Mouse (Mus musculus) layer of hippocampus, postnatal 36 days (tissue): ENCODE data around the gene Lpin1. TPM values are rescaled to one million over a fixed set of nuclear protein-coding genes. Genes with fewer than 3 reads are reported as not detected.

Experiments
- DNase-seq, 2 experiments: peaks; one replicate each; pipeline ENCODE4 v3.0.0; 2022
- total RNA-seq, 2 experiments: library from RNA; stranded (reverse); gene quantifications; 2 replicates each; pipeline ENCODE4 v1.2.3; 2021

Gene Lpin1
- total RNA-seq, 2 experiments from 2014 or later: 25.1 to 26.3 TPM

DNA sequence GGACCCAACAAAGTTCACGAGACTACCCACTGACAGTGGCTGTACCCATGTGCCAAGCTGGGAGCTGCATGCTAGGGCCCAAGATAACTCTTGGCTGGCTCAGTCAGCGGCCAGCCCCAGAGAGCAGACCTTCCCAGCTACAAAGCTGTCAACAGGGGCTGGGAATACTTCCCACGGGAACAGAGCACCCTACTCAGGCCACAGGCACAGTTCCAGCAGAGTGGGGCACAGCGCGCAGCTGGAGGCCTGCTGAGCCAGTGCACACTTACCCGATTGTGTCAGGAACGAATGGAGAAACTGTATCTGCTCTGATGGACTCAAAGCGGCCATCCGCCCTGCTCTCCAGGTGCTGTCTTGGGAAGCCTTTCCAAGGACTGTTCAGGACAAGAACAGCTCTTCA lies 95.6 kb downstream of the Lpin1 start:
- DNase-seq: peak; percentile 30 to 53

DNA sequence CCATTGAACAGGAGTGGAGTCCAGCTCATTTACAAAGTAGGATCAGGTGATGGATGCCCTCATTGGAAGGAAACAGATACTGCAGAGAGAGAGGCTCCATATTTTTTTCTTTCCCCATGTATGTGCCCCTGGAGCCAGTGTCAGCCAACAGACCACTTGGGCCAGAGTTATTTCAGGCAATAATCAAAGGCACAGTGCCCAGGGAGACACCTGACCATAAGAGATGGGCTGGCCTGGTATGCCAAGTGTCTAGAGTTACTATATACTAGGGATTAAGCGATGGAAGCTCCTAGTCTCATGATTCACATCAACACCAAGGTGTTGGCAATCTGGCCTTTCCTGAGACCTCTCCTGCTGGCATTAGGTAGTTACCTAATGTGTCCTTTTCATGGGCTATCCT lies 97.8 kb downstream of the Lpin1 start:
- DNase-seq: no peak

DNA sequence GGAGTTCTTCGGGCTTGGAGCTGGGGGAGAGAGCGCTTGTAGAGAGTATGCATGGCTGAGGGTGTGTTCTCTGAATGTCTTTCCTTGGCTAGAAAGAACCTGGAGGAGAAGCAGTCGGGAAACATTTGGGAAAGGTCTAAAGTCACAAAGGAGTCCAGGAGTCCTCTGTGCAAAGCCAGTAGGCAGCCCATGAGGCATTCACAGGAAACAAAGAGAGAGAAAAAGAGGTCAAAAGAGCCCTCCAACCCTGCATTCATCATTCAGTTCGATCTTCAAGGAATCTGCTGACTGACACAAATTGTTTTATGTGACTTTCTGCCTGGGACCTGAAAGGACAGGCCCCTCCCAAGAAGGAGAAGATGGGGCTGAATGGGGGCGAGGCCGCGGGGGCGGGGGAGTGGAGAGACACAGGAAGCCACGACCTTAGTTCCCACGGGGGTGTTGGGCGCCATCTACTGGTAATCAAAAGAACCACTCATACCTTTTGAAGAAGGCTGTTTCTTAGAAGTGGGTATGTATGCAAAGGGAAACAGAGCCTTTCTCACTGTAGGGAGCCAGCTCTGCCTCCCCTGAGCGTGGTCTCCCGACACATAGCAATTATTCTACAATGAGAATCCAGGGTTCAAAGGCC lies 101.5 kb downstream of the Lpin1 start:
- peak; percentile 51 to 53 for DNase-seq

DNA sequence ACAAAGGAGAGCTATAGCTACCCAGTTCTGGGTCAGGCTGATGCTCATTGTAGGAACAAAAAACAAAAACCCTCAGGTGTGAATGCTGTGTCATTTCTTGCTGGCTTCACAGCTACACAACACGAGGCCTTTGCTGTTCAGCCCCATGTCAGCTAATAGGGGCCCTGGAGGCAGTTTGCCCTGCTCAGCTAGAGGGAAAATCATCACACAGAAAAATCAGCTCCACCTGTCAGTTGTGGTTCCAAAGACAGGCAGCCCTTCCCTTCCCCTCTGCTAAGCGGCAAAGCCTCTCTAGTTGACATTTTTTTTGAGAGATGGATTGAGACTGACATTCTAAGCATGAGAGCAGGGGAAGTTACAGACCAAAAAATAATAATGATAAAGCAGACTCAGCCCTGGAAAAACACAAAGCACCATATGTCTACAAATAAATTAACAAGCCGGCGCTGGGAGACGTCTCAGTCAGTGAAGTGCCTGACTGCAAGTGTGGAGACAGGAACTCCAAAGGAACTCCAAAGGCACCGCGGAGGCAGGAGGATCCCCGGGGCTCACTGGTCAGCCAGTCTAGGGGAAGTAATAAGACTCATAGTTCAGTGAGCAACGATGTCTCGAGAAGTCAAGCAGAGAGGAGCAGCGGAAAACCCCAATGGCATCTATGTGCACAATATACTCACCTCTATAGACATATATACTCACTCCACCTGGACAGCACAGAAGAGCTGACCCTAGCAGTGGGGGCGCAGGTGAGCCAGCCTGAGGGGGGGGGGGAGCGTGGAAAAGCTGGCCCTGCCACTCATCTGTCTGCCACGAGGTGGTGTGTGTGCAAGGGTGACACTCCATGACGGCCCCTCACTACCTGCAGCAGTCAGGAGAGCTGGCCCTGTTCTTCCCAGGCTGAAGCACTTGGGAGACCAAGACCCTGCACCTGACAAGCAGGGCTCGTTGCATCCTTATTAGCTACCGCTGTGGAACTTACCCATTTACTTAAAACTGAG lies 103.7 kb downstream of the Lpin1 start:
- peak in 1 of 2 experiments; percentile 19 for DNase-seq

GRCm38 (mm10) chr12:16504244-16504643 lies 106.5 kb downstream of the Lpin1 start:
- DNase-seq: no peak

DNA sequence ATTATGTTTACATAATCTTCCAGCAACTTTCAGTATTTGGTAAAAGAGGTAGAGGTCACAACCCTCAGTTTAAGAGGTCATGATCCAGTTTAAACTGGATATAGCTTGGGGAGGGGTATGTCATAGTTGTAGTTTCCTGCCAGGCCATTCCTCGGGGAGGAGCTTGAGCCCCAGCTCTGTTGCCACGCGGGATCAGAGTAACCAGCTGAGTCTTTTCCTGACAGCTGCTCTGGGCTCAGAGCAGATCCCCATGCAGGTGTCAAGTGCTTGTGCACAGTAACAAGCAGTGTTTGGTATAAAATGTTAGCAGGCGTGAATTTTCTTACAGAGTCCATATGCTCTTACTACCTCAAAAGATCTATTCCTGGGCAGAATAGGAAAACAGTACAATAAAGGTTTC lies 112.8 kb downstream of the Lpin1 start:
- no peak for DNase-seq

DNA sequence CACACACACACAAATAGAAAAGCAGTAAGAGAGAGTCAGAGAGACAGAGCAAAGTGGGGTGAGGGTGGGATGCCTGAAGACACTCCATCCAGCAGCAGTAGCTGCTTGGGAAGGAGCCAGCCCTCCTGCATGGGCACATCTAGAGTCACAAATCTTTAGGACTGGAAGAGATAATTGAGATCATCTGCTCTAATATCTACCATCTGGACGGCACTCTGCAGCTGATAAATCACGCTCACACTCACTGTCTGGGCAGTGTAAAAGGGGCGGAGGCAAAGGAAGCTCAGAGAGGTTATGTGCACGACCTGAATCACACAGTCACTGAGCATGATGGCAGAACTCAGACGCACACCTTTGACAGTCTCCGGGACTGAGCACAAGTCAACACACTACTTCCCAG lies 118.1 kb downstream of the Lpin1 start:
- DNase-seq: no peak

DNA sequence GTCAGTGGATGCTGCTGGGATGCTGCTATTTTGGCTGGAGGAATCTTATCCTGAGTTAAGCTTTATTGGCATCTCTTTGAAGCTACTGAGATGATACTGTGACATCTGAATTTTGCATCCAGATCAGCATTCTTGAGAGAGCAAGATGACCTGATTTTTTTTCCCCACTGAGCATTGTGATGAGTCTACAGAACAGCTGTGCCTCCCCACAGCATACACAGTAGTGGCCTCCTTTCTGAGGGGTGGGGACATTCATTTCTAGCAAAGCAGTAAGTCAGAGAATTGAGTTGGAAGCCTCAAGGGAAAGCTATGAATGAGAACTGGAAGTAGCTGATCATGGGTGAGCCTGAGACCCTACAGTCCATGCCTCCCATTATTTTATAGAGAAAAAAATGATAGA lies 121.9 kb downstream of the Lpin1 start:
- no peak for DNase-seq

DNA sequence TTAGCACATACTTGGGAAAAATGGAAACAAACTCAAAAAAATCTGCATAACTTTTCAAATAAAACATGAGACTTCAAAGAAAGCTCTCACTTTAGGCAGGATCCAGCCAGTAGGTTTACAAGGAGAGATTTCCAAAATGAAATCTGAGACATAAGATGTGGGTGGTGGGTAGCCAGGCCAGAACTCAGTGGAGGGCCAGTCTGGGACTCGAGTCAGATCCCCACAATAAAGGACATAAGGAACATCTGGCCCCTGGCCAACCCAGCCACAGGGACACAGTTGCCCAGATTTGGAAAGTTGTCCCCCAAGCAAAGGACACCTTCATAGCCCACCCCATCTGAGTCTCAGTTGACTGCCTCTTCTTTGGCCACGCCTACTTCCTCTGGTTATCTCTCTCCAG lies 123.3 kb downstream of the Lpin1 start:
- DNase-seq: no peak

Other genes starting within 250 kb of the Lpin1 start
- 100 to 1,000 TPM; 195 to 199 TPM for gene Ntsr2, start 42.4 kb upstream of the Lpin1 start, total RNA-seq
- gene Greb1, start 189.9 kb upstream of the Lpin1 start, total RNA-seq: under 1 TPM; 0.61 to 0.72 TPM
- gene E2f6, start 200.0 kb upstream of the Lpin1 start, total RNA-seq: 10 to 100 TPM; 32.2 to 33.8 TPM